Mouse (Mus musculus) neural tube, embryonic 11.5 days (tissue): ENCODE data around the gene Retreg3. TPM values are rescaled to one million over a fixed set of nuclear protein-coding genes. Genes with fewer than 3 reads are reported as not detected.

Experiments used
- ATAC-seq: fragments of 200-750 bp; cut with Nextera tagmentation; 2 replicates; pipeline ENCODE4 v1.8.0; 2017; ENCODE audit warnings: moderate number of reproducible peaks, mild to moderate bottlenecking, moderate TSS enrichment, moderate library complexity; ENCODE audit not compliant: insufficient read depth, low FRiP score, low TSS enrichment
- DNase-seq: peaks from one replicate; pipeline ENCODE4 v3.0.0-alpha.2; 2015; ENCODE audit warnings: low spot score
- H3K27ac ChIP-seq: fragments of 300-500 bp; sonication (generic); 2 replicates; pipeline ENCODE4 v1.5.1; 2014; ENCODE audit warnings: low read depth, mild to moderate bottlenecking, low read length
- H3K27me3 ChIP-seq: fragments of 300-500 bp; sonication (generic); 2 replicates; pipeline ENCODE4 v1.6.1; 2014; ENCODE audit warnings: mild to moderate bottlenecking, low read length, mixed read lengths; ENCODE audit not compliant: control insufficient read depth, insufficient read depth
- H3K36me3 ChIP-seq: fragments of 300-500 bp; sonication (generic); 2 replicates; pipeline ENCODE4 v1.6.1; 2014; ENCODE audit warnings: mild to moderate bottlenecking, low read length, moderate library complexity, mixed read lengths; ENCODE audit not compliant: control insufficient read depth, insufficient read depth
- H3K4me1 ChIP-seq: fragments of 300-500 bp; sonication (generic); 2 replicates; pipeline ENCODE4 v1.6.1; 2014; ENCODE audit warnings: low read length, mixed read lengths; ENCODE audit not compliant: control insufficient read depth, insufficient read depth
- H3K4me2 ChIP-seq: fragments of 300-500 bp; sonication (generic); 2 replicates; pipeline ENCODE4 v1.6.1; 2014; ENCODE audit warnings: low read depth, mild to moderate bottlenecking, moderate library complexity
- H3K4me3 ChIP-seq: fragments of 300-500 bp; sonication (generic); 2 replicates; pipeline ENCODE4 v1.5.1; 2014; ENCODE audit warnings: low read depth, low read length
- H3K9ac ChIP-seq: fragments of 300-500 bp; sonication (generic); 2 replicates; pipeline ENCODE4 v1.6.1; 2014; ENCODE audit warnings: mild to moderate bottlenecking, low read length
- H3K9me3 ChIP-seq: fragments of 300-500 bp; sonication (generic); 2 replicates; pipeline ENCODE4 v1.6.1; 2016; ENCODE audit warnings: low read length; ENCODE audit not compliant: control insufficient read depth
- WGBS: fragments of 180-500 bp; shearing (Covaris S2); extraction: QIAGEN DNeasy Blood & Tissue Kit; methylation state at CpG from one replicate; pipeline ENCODE4 v1.1.7; 2014; 5-methylcytosine and 5-hydroxymethylcytosine counted together
- microRNA-seq: library from miRNA; unstranded; fragments of <30 nt; microRNA quantifications from one replicate; pipeline ENCODE4, GENCODE M21; 2016
- polyA plus RNA-seq: library from polyadenylated mRNA; unstranded; fragments of >200 nt; fragmentation: Nextera tagmentation; extraction: Ambion mirVana; gene quantifications from 2 replicates; pipeline ENCODE4 v1.2.1, GENCODE M21; 2014

Retreg3 gene
- polyA plus RNA-seq, 1 experiment from 2014 or later, result 14.4 TPM

GRCm38 (mm10) chr11:101051617-101052016 is 68.1 kb downstream of the Retreg3 start:
- no peak overlapping the region for H3K9ac ChIP-seq
- H3K9me3 ChIP-seq, result no peaks in the 10 kb centered on the region
- no peak overlapping the region for H3K4me2 ChIP-seq
- ATAC-seq, result no peak
- H3K36me3 ChIP-seq, result peaks cover 5% of the 10 kb centered on the region
- H3K4me1 ChIP-seq, result no peaks in the 10 kb centered on the region
- no peaks in the 10 kb centered on the region for H3K27me3 ChIP-seq
- no peak overlapping the region for H3K4me3 ChIP-seq
- no peak for DNase-seq
- 86% methylated on average over 8 of the region's 8 CpGs for WGBS
- no peak overlapping the region for H3K27ac ChIP-seq

- H3K36me3 ChIP-seq, result peaks cover 5% of the 10 kb centered on the region
Observed at GRCm38 (mm10) chr11:101051051-101051493, 68.6 kb downstream of the Retreg3 start.

GRCm38 (mm10) chr11:101050359-101050758 is 69.3 kb downstream of the Retreg3 start:
- no peaks in the 10 kb centered on the region for H3K9me3 ChIP-seq
- H3K36me3 ChIP-seq, result peaks cover 5% of the 10 kb centered on the region
- no peak overlapping the region for H3K27ac ChIP-seq
- 92% methylated on average over 9 of the region's 9 CpGs for WGBS
- no peak overlapping the region for H3K4me2 ChIP-seq
- no peak overlapping the region for H3K4me3 ChIP-seq
- ATAC-seq, result no peak
- no peaks in the 10 kb centered on the region for H3K27me3 ChIP-seq
- no peak for DNase-seq
- no peak overlapping the region for H3K9ac ChIP-seq
- H3K4me1 ChIP-seq, result no peaks in the 10 kb centered on the region

More at GRCm38 (mm10) chr11:101051051-101051493, 68.6 kb downstream of the Retreg3 start:
- Histone ChIP-seq H3K27ac (no peak overlapping the region), H3K27me3 (no peaks in the 10 kb centered on the region), H3K4me1 (no peaks in the 10 kb centered on the region), H3K9ac (no peak overlapping the region), H3K9me3 (no peaks in the 10 kb centered on the region), H3K4me2 (no peak overlapping the region), H3K4me3 (no peak overlapping the region)
- DNase-seq, result no peak
- ATAC-seq, result no peak
- WGBS, result 91% methylated on average over 6 of the region's 6 CpGs

- no peak overlapping the region for H3K4me3 ChIP-seq
- DNase-seq (no peak), ATAC-seq (no peak)
- no peaks in the 10 kb centered on the region for H3K4me1 ChIP-seq
- no peak overlapping the region for H3K4me2 ChIP-seq
- 86% methylated on average over 3 of the region's 3 CpGs for WGBS
- H3K9ac ChIP-seq, result no peak overlapping the region
- H3K27ac ChIP-seq, result no peak overlapping the region
- no peaks in the 10 kb centered on the region for H3K27me3 ChIP-seq
- peaks cover 11% of the 10 kb centered on the region for H3K36me3 ChIP-seq
- H3K9me3 ChIP-seq, result no peaks in the 10 kb centered on the region
Observed at GRCm38 (mm10) chr11:101047502-101047901, 72.2 kb downstream of the Retreg3 start.

- no peak overlapping the region for H3K4me2 ChIP-seq
- peaks cover 11% of the 10 kb centered on the region for H3K36me3 ChIP-seq
- WGBS, result 75% methylated on average over 9 of the region's 9 CpGs
- no peak overlapping the region for H3K9ac ChIP-seq
- no peak for DNase-seq
- no peaks in the 10 kb centered on the region for H3K27me3 ChIP-seq
- no peaks in the 10 kb centered on the region for H3K4me1 ChIP-seq
- no peaks in the 10 kb centered on the region for H3K9me3 ChIP-seq
- no peak overlapping the region for H3K4me3 ChIP-seq
- no peak for ATAC-seq
- no peak overlapping the region for H3K27ac ChIP-seq
Observed at GRCm38 (mm10) chr11:101046440-101046839, 73.3 kb downstream of the Retreg3 start.

Small RNA genes within 50 kb of the gene (microRNA-seq; reads per million reads assigned to microRNA genes)
- gene Gm27626, result not detected

Other genes with a start within 250 kb of the Retreg3 start
- gene Stat3, start 180.4 kb downstream of the Retreg3 start, polyA plus RNA-seq, result 34.7 and 42.1 TPM in 2 replicates
- gene Cavin1, start 149.0 kb downstream of the Retreg3 start, polyA plus RNA-seq, result 11.4 and 12.3 TPM in 2 replicates
- 50.2 and 54.1 TPM in 2 replicates for gene Atp6v0a1, start 110.4 kb downstream of the Retreg3 start, polyA plus RNA-seq
- 5.8 and 5.9 TPM in 2 replicates for gene Naglu, start 49.9 kb downstream of the Retreg3 start, polyA plus RNA-seq
- gene Hsd17b1, start 41.5 kb downstream of the Retreg3 start, polyA plus RNA-seq, result not detected in 2 replicates
- gene Coasy, start 37.3 kb downstream of the Retreg3 start, polyA plus RNA-seq, result 55.5 and 55.9 TPM in 2 replicates
- gene Mlx, start 32.6 kb downstream of the Retreg3 start, polyA plus RNA-seq, result 55.6 and 61.6 TPM in 2 replicates
- 49.3 and 50.8 TPM in 2 replicates for gene Psmc3ip, start 24.5 kb downstream of the Retreg3 start, polyA plus RNA-seq
- 111 and 116 TPM in 2 replicates for gene Tubg1, start within 50 bp of the Retreg3 start, polyA plus RNA-seq
- 6.2 and 6.9 TPM in 2 replicates for gene Tubg2, start 36.0 kb upstream of the Retreg3 start, polyA plus RNA-seq
- 0.94 and 1.0 TPM in 2 replicates for gene Cntnap1, start 50.6 kb upstream of the Retreg3 start, polyA plus RNA-seq
- gene Plekhh3, start 51.5 kb upstream of the Retreg3 start, polyA plus RNA-seq, result 9.2 and 11.8 TPM in 2 replicates
- 0.14 and 0.44 TPM in 2 replicates for gene Ccr10, start 55.5 kb upstream of the Retreg3 start, polyA plus RNA-seq
- 11.2 and 12.4 TPM in 2 replicates for gene Ezh1, start 106.6 kb upstream of the Retreg3 start, polyA plus RNA-seq
- gene Ramp2, start 126.1 kb upstream of the Retreg3 start, polyA plus RNA-seq, result 72.6 and 73.3 TPM in 2 replicates
- gene Vps25, start 133.8 kb upstream of the Retreg3 start, polyA plus RNA-seq, result 124 and 126 TPM in 2 replicates
- gene Wnk4, start 140.7 kb upstream of the Retreg3 start, polyA plus RNA-seq, result 6.4 and 7.6 TPM in 2 replicates
- gene Cntd1, start 159.1 kb upstream of the Retreg3 start, polyA plus RNA-seq, result 1.6 and 2.5 TPM in 2 replicates
- gene Coa3, start 159.2 kb upstream of the Retreg3 start, polyA plus RNA-seq, result 190 and 196 TPM in 2 replicates
- gene Becn1, start 182.4 kb upstream of the Retreg3 start, polyA plus RNA-seq, result 174 and 177 TPM in 2 replicates
- gene Psme3, start 196.3 kb upstream of the Retreg3 start, polyA plus RNA-seq, result 154 and 157 TPM in 2 replicates
- gene Aoc2, start 205.2 kb upstream of the Retreg3 start, polyA plus RNA-seq, result 1.4 and 1.8 TPM in 2 replicates
- gene Aoc3, start 210.7 kb upstream of the Retreg3 start, polyA plus RNA-seq, result not detected in 2 replicates
- not detected in 2 replicates for gene G6pc, start 247.7 kb upstream of the Retreg3 start, polyA plus RNA-seq